Mouse (Mus musculus) adipocyte (in vitro differentiated cells): ENCODE measurements around the gene Lancl3.
A peak's percentile ranks its signal among the peaks of the same experiment; 100 is the strongest.

Experiments used
- DNase-seq: peaks from one replicate; pipeline ENCODE4 v3.0.0-alpha.2; 2016; ENCODE audit warnings: low spot score

Lancl3 gene

GRCm38 (mm10) chrX:9199761-9200371, at the start of gene Lancl3:
Gene Lancl3 (plus strand): TSS chrX:9199902.
- no peak for DNase-seq

GRCm38 (mm10) chrX:9179011-9179410, 20.7 kb upstream of the Lancl3 start:
- DNase-seq: no peak

- no peak for DNase-seq
Observed at GRCm38 (mm10) chrX:9181570-9181969, 18.1 kb upstream of the Lancl3 start.

GRCm38 (mm10) chrX:9200380-9200917, 747 bp downstream of the Lancl3 start:
- DNase-seq: no peak

GRCm38 (mm10) chrX:9201954-9202353, 2.3 kb downstream of the Lancl3 start:
- no peak for DNase-seq

- DNase-seq: no peak
Observed at GRCm38 (mm10) chrX:9202781-9203405, 3.2 kb downstream of the Lancl3 start.

GRCm38 (mm10) chrX:9205121-9205520, 5.4 kb downstream of the Lancl3 start:
- DNase-seq: no peak

GRCm38 (mm10) chrX:9216244-9216643, 16.5 kb downstream of the Lancl3 start:
- DNase-seq: peak; percentile 8

GRCm38 (mm10) chrX:9219570-9219969, 19.9 kb downstream of the Lancl3 start:
- no peak for DNase-seq

- peak; percentile 59 for DNase-seq
Observed at GRCm38 (mm10) chrX:9221206-9221605, 21.5 kb downstream of the Lancl3 start.

- no peak for DNase-seq
Observed at GRCm38 (mm10) chrX:9221736-9222135, 22.0 kb downstream of the Lancl3 start.

GRCm38 (mm10) chrX:9222412-9223221, 22.9 kb downstream of the Lancl3 start:
- peak; percentile 62 for DNase-seq

- DNase-seq: no peak
Observed at GRCm38 (mm10) chrX:9227105-9227504, 27.4 kb downstream of the Lancl3 start.

- no peak for DNase-seq
Observed at GRCm38 (mm10) chrX:9240737-9241591, 41.3 kb downstream of the Lancl3 start.

- DNase-seq: peak; percentile 10
Observed at GRCm38 (mm10) chrX:9243381-9243864, 43.7 kb downstream of the Lancl3 start.

- DNase-seq: no peak
Observed at GRCm38 (mm10) chrX:9244603-9245336, 45.1 kb downstream of the Lancl3 start.

- DNase-seq: no peak
Observed at GRCm38 (mm10) chrX:9248911-9249310, 49.2 kb downstream of the Lancl3 start.

GRCm38 (mm10) chrX:9253990-9254389, 54.3 kb downstream of the Lancl3 start:
- DNase-seq: no peak

- no peak for DNase-seq
Observed at GRCm38 (mm10) chrX:9254901-9255300, 55.2 kb downstream of the Lancl3 start.

- DNase-seq: no peak
Observed at GRCm38 (mm10) chrX:9256766-9257165, 57.1 kb downstream of the Lancl3 start, which contains the start of gene Gm14862. Gene Gm14862 (minus strand): TSS chrX:9256899.

GRCm38 (mm10) chrX:9257831-9258230, 58.1 kb downstream of the Lancl3 start:
- no peak for DNase-seq
